Mouse (Mus musculus) ovary, adult 18-20 months (tissue): Measurements from ENCODE around the gene Gapdhs.
A peak's percentile ranks its signal among the peaks of the same experiment; 100 is the strongest.
"Not testable (repeated sequence)": the region's sequence is repeated elsewhere in the genome, so short reads cannot be mapped to it uniquely, and the experiment has no call there.

Source experiments
- DNase-seq: peaks from one replicate; pipeline ENCODE4 v3.0.0; 2022; ENCODE audit warnings: low spot score, mixed read lengths

The Gapdhs gene

GRCm38 (mm10) chr7:30744022-30744598 is 629 bp upstream of the Gapdhs start:
- no peak for DNase-seq

DNA sequence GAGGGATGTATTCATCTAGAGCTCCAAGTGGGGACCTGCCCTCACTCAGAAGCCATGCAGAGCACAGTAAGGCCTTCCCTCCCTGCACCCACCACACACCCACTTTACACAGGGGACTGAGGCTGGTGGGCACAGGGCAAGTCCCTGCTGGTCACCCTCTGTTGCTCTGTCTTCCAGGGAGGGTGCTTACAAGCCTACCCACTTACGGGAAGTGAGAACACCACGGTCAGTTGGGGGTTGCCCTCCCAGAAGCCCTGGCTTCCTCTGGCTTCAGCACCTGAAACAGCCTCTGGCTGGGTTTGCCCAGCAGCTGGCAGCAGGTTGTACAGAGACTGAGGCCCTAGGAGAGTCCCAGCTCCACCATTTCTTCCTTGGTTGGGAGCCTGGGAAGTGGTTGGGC is 911 bp downstream of the Gapdhs start:
- DNase-seq: not testable (repeated sequence)

- no peak for DNase-seq
These were observed 7.3 kb downstream of the Gapdhs start for GRCm38 (mm10) chr7:30736211-30736610.

DNA sequence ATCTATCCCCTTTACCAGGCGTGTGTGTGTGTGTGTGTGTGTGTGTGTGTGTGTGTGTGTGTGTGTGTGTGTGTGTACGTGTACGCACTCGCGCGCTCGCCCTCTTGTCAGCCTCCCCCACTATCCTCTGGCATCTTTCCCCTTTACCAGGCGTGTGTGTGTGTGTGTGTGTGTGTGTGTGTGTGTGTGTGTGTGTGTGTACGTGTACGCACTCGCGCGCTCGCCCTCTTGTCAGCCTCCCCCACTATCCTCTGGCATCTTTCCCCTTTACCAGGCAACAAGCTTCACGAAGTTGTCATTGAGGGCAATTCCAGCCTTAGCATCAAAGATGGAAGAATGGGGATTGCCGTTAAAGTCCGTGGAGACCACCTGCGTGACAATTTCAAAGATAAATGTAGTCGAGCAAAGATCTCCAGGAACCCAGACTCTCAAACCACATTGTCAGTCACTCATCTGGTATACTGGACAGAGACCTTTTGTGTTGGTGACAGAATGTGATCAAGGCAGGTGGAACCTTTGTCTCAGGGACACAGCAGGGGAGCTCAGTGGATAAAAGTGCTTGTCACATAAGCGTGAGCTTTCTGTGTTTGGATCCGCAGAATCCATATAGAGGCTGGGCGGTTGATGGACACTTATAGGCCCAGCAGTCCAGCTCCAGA is 13.3 kb downstream of the Gapdhs start:
- not testable (repeated sequence) for DNase-seq

- DNase-seq: peak; percentile 94
These were observed 14.0 kb downstream of the Gapdhs start, which contains the start of gene Tmem147 for GRCm38 (mm10) chr7:30729396-30730063. TSS of gene Tmem147 (minus strand) at chr7:30729540.

DNA sequence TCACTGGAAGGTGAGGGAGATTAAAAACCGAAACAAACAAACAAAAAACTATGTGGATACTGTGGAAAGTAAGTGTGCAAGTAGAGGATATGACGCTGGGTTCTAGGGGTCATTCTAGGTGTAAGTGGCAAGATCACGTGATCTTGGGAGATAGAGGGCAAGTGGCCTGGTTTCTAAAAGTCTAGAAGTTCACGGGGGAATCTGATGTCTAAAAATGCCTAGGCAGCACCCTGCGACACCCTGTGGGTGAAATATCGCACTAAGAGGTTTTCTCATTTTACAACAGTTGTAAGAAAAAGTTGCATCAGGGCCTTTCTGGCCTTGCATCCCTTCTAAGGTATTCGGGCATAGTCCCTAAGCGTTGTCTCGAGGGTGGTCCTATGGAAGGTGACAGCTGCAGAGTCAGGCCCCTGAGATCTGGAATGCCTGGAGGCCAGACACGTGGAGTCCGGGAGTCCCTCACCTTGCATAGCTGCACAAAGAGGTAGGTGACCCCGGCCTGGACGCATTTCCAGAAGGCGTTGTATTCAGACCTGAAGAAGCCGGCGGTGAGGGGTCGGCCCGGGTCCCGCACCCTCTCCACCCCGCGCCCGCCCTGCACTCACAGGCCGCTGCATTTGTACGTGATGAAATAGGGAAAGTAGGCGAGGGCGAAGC is 14.6 kb downstream of the Gapdhs start:
- DNase-seq: no peak

DNA sequence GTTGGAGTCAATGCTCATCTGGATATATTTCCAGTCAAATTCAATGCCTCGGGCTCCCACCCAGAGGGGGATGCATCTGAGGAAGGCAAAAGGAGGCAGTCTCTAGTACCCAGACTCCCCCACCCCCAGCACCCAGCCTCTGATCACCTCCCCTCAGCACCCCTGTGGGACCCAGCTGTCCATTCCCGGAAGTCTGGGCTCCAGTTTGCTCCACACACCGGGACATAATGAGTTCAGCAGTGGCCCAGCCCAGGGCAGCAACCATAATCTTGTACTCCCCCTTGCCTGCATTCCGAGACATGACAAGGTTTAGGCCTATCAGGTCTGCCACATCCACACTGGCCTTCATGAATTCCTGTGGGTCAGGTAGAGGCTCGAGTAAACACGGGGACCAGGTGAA is 15.3 kb downstream of the Gapdhs start:
- no peak for DNase-seq

DNA sequence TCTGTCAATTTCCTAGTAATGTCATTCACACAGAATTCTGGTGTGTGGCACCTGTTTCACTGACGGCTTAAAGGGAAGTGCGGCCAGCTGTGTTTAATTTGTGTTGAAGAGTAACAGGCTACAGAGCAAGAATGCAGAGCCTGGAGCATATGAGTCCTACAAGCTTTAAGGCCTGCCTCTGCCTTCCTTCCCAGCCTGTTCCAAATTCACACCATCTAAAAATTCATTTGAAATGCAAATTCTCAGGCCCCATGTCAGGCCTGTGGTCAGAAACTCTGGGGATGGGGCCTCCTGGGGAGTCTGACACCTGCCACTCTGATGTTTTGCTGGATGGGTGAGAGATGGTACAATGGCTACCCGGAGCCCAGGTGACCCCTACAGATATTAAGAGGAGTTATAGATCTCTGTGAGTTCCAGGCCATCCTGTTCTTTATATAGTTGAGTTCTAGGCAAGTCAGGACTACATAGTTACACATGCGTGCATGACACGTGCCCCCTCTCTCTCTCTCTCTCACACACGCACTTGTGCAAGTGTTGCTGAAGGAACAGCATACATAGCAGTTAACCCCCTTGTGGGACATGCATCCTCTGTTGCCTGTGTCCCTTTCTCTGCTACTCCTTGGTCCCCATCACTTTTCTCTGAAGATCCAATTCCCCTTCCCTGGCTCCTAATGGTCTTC is 20.1 kb downstream of the Gapdhs start:
- no peak for DNase-seq

GRCm38 (mm10) chr7:30721286-30721685 is 22.2 kb downstream of the Gapdhs start:
- DNase-seq: no peak

DNA sequence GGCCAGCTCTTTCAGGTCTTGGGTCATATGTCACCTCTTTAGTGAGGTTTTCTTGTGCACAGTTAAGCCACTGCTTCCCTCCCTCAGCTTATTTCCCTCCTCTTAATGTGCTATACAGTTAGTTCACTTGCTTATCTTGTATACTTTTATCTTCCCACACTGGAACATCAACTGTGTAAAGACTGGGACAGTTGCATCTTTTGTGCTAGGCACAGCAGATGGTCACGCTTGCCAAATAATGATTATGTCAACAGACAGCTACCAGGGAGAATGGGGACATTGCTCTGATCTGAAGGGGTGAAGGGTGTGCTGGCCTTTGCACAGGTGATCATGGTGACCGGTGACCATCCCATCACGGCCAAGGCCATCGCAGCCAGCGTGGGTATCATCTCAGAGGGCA is 23.8 kb downstream of the Gapdhs start:
- DNase-seq: no peak

- DNase-seq: no peak
These were observed 25.8 kb downstream of the Gapdhs start for GRCm38 (mm10) chr7:30717716-30718046.

DNA sequence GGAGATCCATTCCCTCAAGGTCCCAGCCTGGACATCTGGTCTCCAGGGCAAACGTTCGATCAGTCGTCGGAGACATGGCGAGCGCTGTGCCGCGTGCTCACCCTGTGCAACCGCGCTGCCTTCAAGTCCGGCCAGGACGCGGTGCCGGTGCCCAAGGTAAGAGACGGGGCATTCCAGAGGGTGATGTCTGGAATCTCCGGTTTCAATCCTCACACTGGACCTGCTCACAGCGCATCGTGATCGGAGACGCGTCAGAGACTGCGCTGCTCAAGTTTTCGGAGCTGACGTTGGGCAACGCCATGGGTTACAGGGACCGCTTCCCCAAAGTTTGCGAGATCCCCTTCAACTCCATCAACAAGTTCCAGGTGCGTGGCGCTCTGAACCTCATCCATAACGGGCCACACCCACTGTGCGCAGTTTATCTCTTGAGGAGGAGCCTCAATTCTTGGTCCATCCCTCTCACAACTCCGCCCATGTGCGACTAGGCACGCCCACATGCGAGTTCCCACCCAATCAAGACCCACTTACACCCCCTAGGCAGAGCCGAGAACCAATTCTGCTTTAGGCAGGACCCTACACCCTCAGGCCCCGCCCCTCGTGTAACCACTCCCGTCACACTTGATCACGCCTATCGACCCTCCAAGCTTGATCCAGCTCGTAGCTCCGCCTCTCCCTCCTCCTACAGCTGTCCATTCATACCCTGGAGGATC is 26.3 kb downstream of the Gapdhs start:
- peak; percentile 91 for DNase-seq

- DNase-seq: no peak
These were observed 31.5 kb downstream of the Gapdhs start, which contains the start of gene Atp4a for GRCm38 (mm10) chr7:30711942-30712341. TSS of gene Atp4a (plus strand) at chr7:30712209.

DNA sequence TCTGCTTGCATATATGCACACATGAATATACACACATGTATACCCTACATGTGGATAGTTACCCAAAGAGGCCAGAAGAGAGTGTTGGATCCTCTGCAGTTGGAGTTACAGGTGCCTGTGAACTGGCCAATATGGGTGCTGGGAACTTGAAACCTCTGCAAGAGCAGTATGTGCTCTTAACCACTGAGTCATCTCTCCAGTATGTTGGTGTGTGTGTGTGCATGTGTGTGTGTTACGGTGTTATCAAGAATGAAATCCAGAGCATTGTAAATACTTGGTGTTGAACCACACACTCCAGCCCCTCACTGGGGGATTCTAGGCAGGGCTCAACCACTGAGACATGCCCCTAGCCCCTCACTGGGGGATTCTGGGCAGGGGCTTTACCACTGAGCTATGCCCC is 36.0 kb downstream of the Gapdhs start:
- no peak for DNase-seq

DNA sequence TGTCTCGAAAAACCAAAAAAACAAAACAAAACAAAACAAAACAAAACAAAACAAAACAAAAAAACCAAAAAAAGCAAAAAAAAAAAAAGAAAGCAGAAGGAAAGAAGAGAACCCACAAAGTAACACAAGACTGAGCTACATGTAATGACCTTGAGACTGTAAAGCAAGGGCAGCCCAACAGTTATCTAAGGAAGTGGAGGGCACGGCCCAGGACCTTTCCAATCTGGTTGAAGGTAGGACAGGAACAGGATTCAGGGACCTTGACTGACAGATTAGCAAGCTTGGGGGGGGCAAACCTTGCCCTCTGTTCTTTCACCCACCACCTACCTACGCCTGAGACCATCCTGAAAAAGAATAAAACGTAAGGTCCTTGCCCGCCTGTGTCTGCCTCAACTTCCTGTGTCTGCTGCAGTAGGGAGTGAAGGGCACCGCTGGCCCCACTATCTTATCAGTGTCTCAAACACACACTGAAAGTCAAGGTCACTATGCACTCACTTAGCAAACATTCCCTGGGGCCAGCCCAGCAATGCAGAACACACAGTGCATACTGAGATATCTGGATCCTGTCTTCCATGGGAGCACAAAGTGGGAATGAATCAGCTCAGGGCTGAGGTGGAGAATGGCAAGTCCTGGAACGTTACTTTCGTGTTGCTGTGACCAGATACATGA is 37.1 kb downstream of the Gapdhs start:
- DNase-seq: peak; percentile 78

- peak; percentile 77 for DNase-seq
These were observed 44.9 kb downstream of the Gapdhs start, which contains the start of gene 2200002J24Rik for GRCm38 (mm10) chr7:30698589-30698988. TSS of gene 2200002J24Rik (plus strand) at chr7:30698926.

DNA sequence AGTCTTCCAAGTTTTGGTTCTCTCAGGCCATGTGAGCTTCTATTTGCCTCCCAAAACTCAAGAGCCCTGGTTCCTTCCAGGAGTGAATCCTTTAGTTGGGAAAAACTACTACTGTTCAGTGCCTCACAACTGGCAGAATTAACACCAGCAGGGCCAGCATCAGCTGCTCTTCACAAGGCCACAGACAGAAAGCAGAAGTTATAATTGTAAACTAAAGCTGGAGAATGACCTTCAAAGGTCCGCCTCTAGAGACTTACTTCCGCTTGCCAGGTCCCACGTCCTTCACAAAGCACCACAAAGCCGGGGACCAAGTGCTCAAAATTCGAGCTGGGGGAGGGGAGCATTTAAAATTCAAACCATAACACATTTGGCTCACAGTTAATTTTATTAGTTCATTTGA is 45.4 kb downstream of the Gapdhs start:
- peak; percentile 32 for DNase-seq

DNA sequence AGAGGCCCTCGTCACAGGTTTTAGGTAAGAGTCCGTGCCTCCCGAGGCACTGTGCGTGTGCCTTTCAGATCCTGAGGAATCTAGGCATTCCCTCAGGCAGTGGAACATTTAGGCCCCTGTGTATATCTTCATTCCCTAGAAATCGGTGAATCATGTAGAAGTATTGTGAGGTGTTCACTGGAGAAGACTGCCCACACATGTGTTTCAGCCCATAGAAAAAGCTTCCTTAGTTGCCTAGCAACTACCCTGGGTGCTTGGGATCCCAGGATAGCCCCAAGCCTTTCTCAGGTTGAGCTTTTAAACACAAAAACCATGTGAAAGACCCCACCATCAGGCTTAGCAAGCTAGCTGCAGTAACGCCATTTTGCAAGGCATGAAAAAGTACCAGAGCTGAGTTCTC is 55.2 kb downstream of the Gapdhs start:
- no peak for DNase-seq

DNA sequence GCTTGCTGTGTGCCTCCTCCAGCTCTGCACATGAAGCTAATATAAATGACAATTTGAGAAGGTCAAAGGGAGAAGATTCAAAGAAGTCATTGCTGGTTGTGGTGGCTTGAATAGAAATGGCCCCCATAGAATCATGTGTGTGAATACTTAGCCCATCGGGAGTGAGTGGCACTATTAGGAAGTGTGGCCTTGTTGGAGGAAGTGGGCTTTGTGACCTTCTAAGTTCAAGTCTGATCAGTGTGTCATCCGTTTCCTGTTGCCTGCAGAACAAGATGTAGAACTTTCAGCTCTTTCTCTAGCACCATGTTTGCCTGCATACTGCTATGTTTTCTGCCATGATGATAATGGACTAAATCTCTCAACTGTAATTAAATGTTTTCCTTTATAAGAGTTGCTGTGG is 60.1 kb downstream of the Gapdhs start:
- no peak for DNase-seq

GRCm38 (mm10) chr7:30681897-30682296 is 61.6 kb downstream of the Gapdhs start:
- no peak for DNase-seq
